Mouse (Mus musculus) bone marrow macrophage, adult 2 months (primary cell): ENCODE measurements around the gene 6030468B19Rik. TPM values are rescaled to one million over a fixed set of nuclear protein-coding genes. Genes with fewer than 3 reads are reported as not detected.

Source experiments
- H3K27ac ChIP-seq: 2 replicates; pipeline ENCODE4 v1.5.1; 2012; ENCODE audit warnings: low read depth, low read length; ENCODE audit not compliant: insufficient read depth
- H3K4me1 ChIP-seq: 2 replicates; pipeline ENCODE4 v1.6.1; 2012; ENCODE audit warnings: low read length; ENCODE audit not compliant: control insufficient read depth, insufficient read depth
- H3K4me3 ChIP-seq: 2 replicates; pipeline ENCODE4 v1.5.1; 2012; ENCODE audit warnings: mild to moderate bottlenecking, low read length, moderate library complexity; ENCODE audit not compliant: insufficient read depth
- CTCF ChIP-seq: IDR thresholded peaks from 2 replicates; pipeline ENCODE4 v1.5.1; 2012; ENCODE audit warnings: low read depth, mild to moderate bottlenecking, low read length, moderate library complexity
- POLR2A ChIP-seq: IDR thresholded peaks from 2 replicates; pipeline ENCODE4 v1.6.1; 2012; ENCODE audit warnings: mild to moderate bottlenecking, low read depth, low read length, borderline replicate concordance
- polyA plus RNA-seq: library from polyadenylated mRNA; stranded (reverse); fragments of >200 nt; gene quantifications from 2 replicates; pipeline ENCODE4 v1.2.4, GENCODE M21; 2012; ENCODE audit not compliant: missing spikeins, insufficient read depth, insufficient read length

The 6030468B19Rik gene
- polyA plus RNA-seq, 1 experiment = not detected

- no peak for TF ChIP-seq POLR2A
- no peak for TF ChIP-seq CTCF
- Histone ChIP-seq H3K4me3 (no peak overlapping the region), H3K4me1 (peaks cover 10% of the 10 kb centered on the region), H3K27ac (no peak overlapping the region)
Measured at GRCm38 (mm10) chr11:117765361-117765760, 32.1 kb upstream of the 6030468B19Rik start.

GRCm38 (mm10) chr11:117766275-117766674 is 31.2 kb upstream of the 6030468B19Rik start:
- Histone ChIP-seq H3K4me3 (no peak overlapping the region), H3K27ac (no peak overlapping the region), H3K4me1 (peaks cover 10% of the 10 kb centered on the region)
- no peak for TF ChIP-seq CTCF
- no peak for TF ChIP-seq POLR2A

- no peak for TF ChIP-seq POLR2A
- no peak for TF ChIP-seq CTCF
- H3K4me1 ChIP-seq = peaks cover 10% of the 10 kb centered on the region
- no peak overlapping the region for H3K4me3 ChIP-seq
- H3K27ac ChIP-seq = no peak overlapping the region
Measured at GRCm38 (mm10) chr11:117768725-117769682, 28.5 kb upstream of the 6030468B19Rik start.

- no peak overlapping the region for H3K27ac ChIP-seq
- TF ChIP-seq CTCF = 0 out of 2 replicates have a peak, but pooled peaks have one; percentile 7
- no peak for TF ChIP-seq POLR2A
- H3K4me1 ChIP-seq = peaks cover 10% of the 10 kb centered on the region
- H3K4me3 ChIP-seq = no peak overlapping the region
Measured at GRCm38 (mm10) chr11:117769683-117770047, 27.8 kb upstream of the 6030468B19Rik start.

GRCm38 (mm10) chr11:117770407-117770806 is 27.1 kb upstream of the 6030468B19Rik start:
- TF ChIP-seq POLR2A (no peak), CTCF (no peak)
- H3K27ac ChIP-seq = no peak overlapping the region
- peaks cover 13% of the 10 kb centered on the region for H3K4me1 ChIP-seq
- no peak overlapping the region for H3K4me3 ChIP-seq

GRCm38 (mm10) chr11:117772352-117772751 is 25.1 kb upstream of the 6030468B19Rik start:
- Histone ChIP-seq H3K4me3 (no peak overlapping the region), H3K27ac (no peak overlapping the region), H3K4me1 (peaks cover 19% of the 10 kb centered on the region)
- TF ChIP-seq POLR2A = no peak
- TF ChIP-seq CTCF = no peak

GRCm38 (mm10) chr11:117774925-117775324 is 22.5 kb upstream of the 6030468B19Rik start:
- no peak overlapping the region for H3K4me3 ChIP-seq
- H3K4me1 ChIP-seq = peaks cover 22% of the 10 kb centered on the region
- H3K27ac ChIP-seq = no peak overlapping the region
- TF ChIP-seq CTCF (no peak), POLR2A (no peak)

- Histone ChIP-seq H3K27ac (peak overlapping the region; percentile 13), H3K4me3 (no peak overlapping the region), H3K4me1 (peaks cover 22% of the 10 kb centered on the region)
- TF ChIP-seq POLR2A (no peak), CTCF (no peak)
Measured at GRCm38 (mm10) chr11:117775540-117775939, 21.9 kb upstream of the 6030468B19Rik start.

GRCm38 (mm10) chr11:117776085-117776792 is 21.2 kb upstream of the 6030468B19Rik start:
- Histone ChIP-seq H3K4me1 (peaks cover 22% of the 10 kb centered on the region), H3K27ac (no peak overlapping the region), H3K4me3 (no peak overlapping the region)
- TF ChIP-seq POLR2A (no peak), CTCF (no peak)

- TF ChIP-seq CTCF (no peak), POLR2A (no peak)
- H3K4me3 ChIP-seq = no peak overlapping the region
- no peak overlapping the region for H3K27ac ChIP-seq
- peaks cover 25% of the 10 kb centered on the region for H3K4me1 ChIP-seq
Measured at GRCm38 (mm10) chr11:117777111-117777510, 20.3 kb upstream of the 6030468B19Rik start.
